Mouse (Mus musculus) liver, adult 2 months (tissue): ENCODE data around the gene Atp4b.

Source experiments
- CTCF ChIP-seq: fragments of 200-500 bp; IDR thresholded peaks from 2 replicates; pipeline ENCODE4 v1.5.1; 2011; ENCODE audit warnings: low read depth, low read length, control low read depth
- POLR2A ChIP-seq: fragments of 200-500 bp; IDR thresholded peaks from 2 replicates; pipeline ENCODE4 v1.6.1; 2011; ENCODE audit warnings: low read length, control low read depth; ENCODE audit not compliant: insufficient read depth; ENCODE audit errors: extremely low read depth

DNA sequence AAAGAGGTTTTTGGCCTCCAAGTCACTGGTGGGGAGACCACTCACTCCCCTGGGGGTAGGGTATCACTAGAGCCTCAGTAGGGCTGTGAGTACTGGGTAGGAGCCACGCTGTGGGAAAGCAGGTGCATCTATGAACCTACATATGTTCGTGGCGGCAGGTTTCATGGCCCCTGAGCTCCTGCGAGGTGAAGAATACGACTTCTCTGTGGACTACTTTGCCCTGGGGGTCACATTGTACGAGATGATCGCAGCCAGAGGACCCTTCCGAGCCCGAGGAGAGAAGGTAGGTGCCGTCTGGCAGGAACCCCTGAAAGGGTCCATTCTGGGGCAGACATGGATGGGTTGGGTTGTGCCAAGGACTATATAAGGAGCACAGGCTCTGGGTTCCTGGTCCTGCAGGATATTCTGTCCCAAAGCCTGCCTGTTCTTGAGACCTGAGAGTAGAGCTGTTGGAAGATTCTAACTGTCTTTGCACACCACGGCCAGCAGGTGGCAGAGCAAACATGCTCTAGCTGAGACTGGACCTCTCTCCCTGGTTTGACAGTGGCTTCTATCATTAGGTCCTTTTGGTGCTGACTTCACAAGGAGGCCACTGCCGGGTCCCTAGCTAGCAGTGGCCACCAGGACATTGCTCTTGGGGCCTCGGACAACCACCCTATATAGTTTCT is 16.4 kb upstream of the Atp4b start:
- TF ChIP-seq CTCF = peak; percentile 90
- TF ChIP-seq POLR2A = no peak
